Mouse (Mus musculus): ENCODE measurements around the gene Wwc2. TPM values are rescaled to one million over a fixed set of nuclear protein-coding genes. Genes with fewer than 3 reads are reported as not detected.

Wwc2 gene
- polyA plus RNA-seq, 1 experiment = 18.6 TPM

- Histone ChIP-seq H3K4me3 (ENCODE audit: control insufficient read depth, low read depth, low read length) (no peak overlapping the region), H3K27ac (ENCODE audit: control insufficient read depth, insufficient read depth, low read depth, low read length) (no peak overlapping the region), H3K36me3 (ENCODE audit: control insufficient read depth, insufficient read depth, low read length) (no peaks in the 10 kb centered on the region), H3K27me3 (ENCODE audit: control insufficient read depth, insufficient read depth, low read length) (no peaks in the 10 kb centered on the region), H3K4me1 (ENCODE audit: control insufficient read depth, insufficient read depth, low read length) (no peaks in the 10 kb centered on the region)
- TF ChIP-seq POLR2A (IDR thresholded peaks at IDR 0.05; ENCODE audit: control insufficient read depth, low read depth, low read length) (no peak), CTCF (IDR thresholded peaks at IDR 0.05; ENCODE audit: control insufficient read depth, insufficient read depth, insufficient replicate concordance, low read depth, low read length) (no peak)
Observed at GRCm38 (mm10) chr8:47962005-47962404, 28.7 kb downstream of the Wwc2 start.

DNA sequence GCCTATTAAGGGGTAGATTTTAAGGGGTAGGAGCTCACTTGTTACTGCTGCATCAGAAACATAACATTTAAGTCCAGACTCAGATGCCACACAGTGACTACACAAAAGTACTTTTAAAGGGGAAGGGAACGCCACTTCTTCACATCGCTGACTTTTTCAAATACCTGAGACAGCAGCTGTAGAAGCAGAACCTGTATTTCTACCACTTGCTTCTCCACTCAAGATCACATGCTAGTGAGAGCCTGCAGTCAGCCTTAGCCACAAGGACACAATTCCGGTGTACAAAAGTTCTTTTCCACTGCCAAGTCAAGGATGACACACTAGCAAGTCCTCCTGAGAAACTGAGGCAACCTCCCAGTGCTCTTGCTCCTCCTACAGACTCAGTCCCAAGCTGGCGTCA lies 33.2 kb downstream of the Wwc2 start:
- Histone ChIP-seq H3K27ac (ENCODE audit: control insufficient read depth, insufficient read depth, low read depth, low read length) (no peak overlapping the region), H3K4me1 (ENCODE audit: control insufficient read depth, insufficient read depth, low read length) (no peaks in the 10 kb centered on the region), H3K27me3 (ENCODE audit: control insufficient read depth, insufficient read depth, low read length) (no peaks in the 10 kb centered on the region), H3K36me3 (ENCODE audit: control insufficient read depth, insufficient read depth, low read length) (no peaks in the 10 kb centered on the region), H3K4me3 (ENCODE audit: control insufficient read depth, low read depth, low read length) (no peak overlapping the region)
- TF ChIP-seq POLR2A (IDR thresholded peaks at IDR 0.05; ENCODE audit: control insufficient read depth, low read depth, low read length) (no peak), CTCF (IDR thresholded peaks at IDR 0.05; ENCODE audit: control insufficient read depth, insufficient read depth, insufficient replicate concordance, low read depth, low read length) (no peak)

GRCm38 (mm10) chr8:47951380-47951932 lies 39.3 kb downstream of the Wwc2 start:
- Histone ChIP-seq H3K36me3 (ENCODE audit: control insufficient read depth, insufficient read depth, low read length) (no peaks in the 10 kb centered on the region), H3K27ac (ENCODE audit: control insufficient read depth, insufficient read depth, low read depth, low read length) (no peak overlapping the region), H3K4me3 (ENCODE audit: control insufficient read depth, low read depth, low read length) (no peak overlapping the region), H3K27me3 (ENCODE audit: control insufficient read depth, insufficient read depth, low read length) (no peaks in the 10 kb centered on the region), H3K4me1 (ENCODE audit: control insufficient read depth, insufficient read depth, low read length) (no peaks in the 10 kb centered on the region)
- TF ChIP-seq POLR2A (IDR thresholded peaks at IDR 0.05; ENCODE audit: control insufficient read depth, low read depth, low read length) (no peak), CTCF (IDR thresholded peaks at IDR 0.05; ENCODE audit: control insufficient read depth, insufficient read depth, insufficient replicate concordance, low read depth, low read length) (peak; percentile 51; the same call in 1 of the 2 replicates)

DNA sequence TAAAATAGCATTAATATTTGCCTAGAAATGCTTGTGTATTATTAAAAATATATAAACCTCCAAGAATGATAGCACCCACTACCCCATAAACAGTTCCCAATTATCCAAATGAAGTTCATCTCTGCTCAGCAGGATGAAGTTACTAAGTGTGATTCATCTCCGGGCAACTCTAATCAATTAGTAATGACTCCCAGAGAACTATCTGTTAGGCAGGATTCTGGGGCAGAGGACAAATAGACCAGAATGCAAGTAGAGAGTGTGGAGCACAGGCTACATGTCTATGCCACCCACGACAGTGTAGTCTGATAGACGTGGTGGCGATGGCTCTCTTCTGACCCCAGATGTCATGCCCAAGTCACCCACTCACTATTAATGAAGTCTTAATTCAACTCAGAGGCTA lies 41.9 kb downstream of the Wwc2 start:
- no peaks in the 10 kb centered on the region for H3K27me3 ChIP-seq (ENCODE audit: control insufficient read depth, insufficient read depth, low read length)
- no peak overlapping the region for H3K4me3 ChIP-seq (ENCODE audit: control insufficient read depth, low read depth, low read length)
- no peak for TF ChIP-seq CTCF (IDR thresholded peaks at IDR 0.05; ENCODE audit: control insufficient read depth, insufficient read depth, insufficient replicate concordance, low read depth, low read length)
- TF ChIP-seq POLR2A (IDR thresholded peaks at IDR 0.05; ENCODE audit: control insufficient read depth, low read depth, low read length) = no peak
- H3K36me3 ChIP-seq (ENCODE audit: control insufficient read depth, insufficient read depth, low read length) = no peaks in the 10 kb centered on the region; the same call in 1 of the 2 replicates
- no peaks in the 10 kb centered on the region for H3K4me1 ChIP-seq (ENCODE audit: control insufficient read depth, insufficient read depth, low read length)
- H3K27ac ChIP-seq (ENCODE audit: control insufficient read depth, insufficient read depth, low read depth, low read length) = no peak overlapping the region

GRCm38 (mm10) chr8:47947672-47948618 lies 42.8 kb downstream of the Wwc2 start:
- Histone ChIP-seq H3K4me3 (ENCODE audit: control insufficient read depth, low read depth, low read length) (no peak overlapping the region), H3K27ac (ENCODE audit: control insufficient read depth, insufficient read depth, low read depth, low read length) (no peak overlapping the region), H3K27me3 (ENCODE audit: control insufficient read depth, insufficient read depth, low read length) (no peaks in the 10 kb centered on the region), H3K36me3 (ENCODE audit: control insufficient read depth, insufficient read depth, low read length) (no peaks in the 10 kb centered on the region; the same call in 1 of the 2 replicates), H3K4me1 (ENCODE audit: control insufficient read depth, insufficient read depth, low read length) (no peaks in the 10 kb centered on the region)
- no peak for TF ChIP-seq CTCF (IDR thresholded peaks at IDR 0.05; ENCODE audit: control insufficient read depth, insufficient read depth, insufficient replicate concordance, low read depth, low read length)
- no peak for TF ChIP-seq POLR2A (IDR thresholded peaks at IDR 0.05; ENCODE audit: control insufficient read depth, low read depth, low read length)

- Histone ChIP-seq H3K36me3 (ENCODE audit: control insufficient read depth, insufficient read depth, low read length) (no peaks in the 10 kb centered on the region; the same call in 1 of the 2 replicates), H3K4me1 (ENCODE audit: control insufficient read depth, insufficient read depth, low read length) (no peaks in the 10 kb centered on the region; the same call in 1 of the 2 replicates), H3K27ac (ENCODE audit: control insufficient read depth, insufficient read depth, low read depth, low read length) (no peak overlapping the region), H3K27me3 (ENCODE audit: control insufficient read depth, insufficient read depth, low read length) (no peaks in the 10 kb centered on the region), H3K4me3 (ENCODE audit: control insufficient read depth, low read depth, low read length) (no peak overlapping the region)
- TF ChIP-seq POLR2A (IDR thresholded peaks at IDR 0.05; ENCODE audit: control insufficient read depth, low read depth, low read length) = no peak
- TF ChIP-seq CTCF (IDR thresholded peaks at IDR 0.05; ENCODE audit: control insufficient read depth, insufficient read depth, insufficient replicate concordance, low read depth, low read length) = no peak
Observed at GRCm38 (mm10) chr8:47943049-47943448, 47.7 kb downstream of the Wwc2 start.

DNA sequence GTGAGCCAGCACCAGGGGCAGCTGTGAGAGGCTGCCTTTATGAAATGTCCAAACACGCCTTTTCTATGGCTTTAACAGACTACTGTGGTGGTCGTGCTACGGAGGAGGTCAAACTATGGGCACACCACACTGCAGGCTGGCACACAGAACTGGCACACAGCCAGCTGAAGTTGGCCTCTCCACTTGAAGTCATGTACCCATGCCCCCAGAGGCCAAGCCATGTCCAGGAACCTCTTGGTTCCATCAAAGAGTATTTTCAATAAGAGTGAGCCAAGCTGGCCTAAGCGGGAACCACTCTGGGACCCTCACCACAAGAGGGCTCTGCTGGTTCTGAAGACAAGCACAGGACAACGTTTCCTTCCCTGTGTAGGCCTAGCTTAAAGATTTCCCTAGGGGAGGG lies 49.7 kb downstream of the Wwc2 start:
- TF ChIP-seq POLR2A (IDR thresholded peaks at IDR 0.05; ENCODE audit: control insufficient read depth, low read depth, low read length) (no peak), CTCF (IDR thresholded peaks at IDR 0.05; ENCODE audit: control insufficient read depth, insufficient read depth, insufficient replicate concordance, low read depth, low read length) (no peak)
- Histone ChIP-seq H3K4me1 (ENCODE audit: control insufficient read depth, insufficient read depth, low read length) (no peaks in the 10 kb centered on the region; the same call in 1 of the 2 replicates), H3K27me3 (ENCODE audit: control insufficient read depth, insufficient read depth, low read length) (no peaks in the 10 kb centered on the region), H3K4me3 (ENCODE audit: control insufficient read depth, low read depth, low read length) (no peak overlapping the region), H3K27ac (ENCODE audit: control insufficient read depth, insufficient read depth, low read depth, low read length) (no peak overlapping the region), H3K36me3 (ENCODE audit: control insufficient read depth, insufficient read depth, low read length) (no peaks in the 10 kb centered on the region; the same call in 1 of the 2 replicates)
